Mouse (Mus musculus) myocyte (in vitro differentiated cells): ENCODE measurements around the gene Atp11a. TPM values are rescaled to one million over a fixed set of nuclear protein-coding genes. Genes with fewer than 3 reads are reported as not detected.

Experiments
- H3K27me3 ChIP-seq: one replicate; pipeline ENCODE4 v1.6.1; 2011; ENCODE audit not compliant: control insufficient read depth, insufficient read depth, insufficient read length
- H3K36me3 ChIP-seq: one replicate; pipeline ENCODE4 v1.6.1; 2011; ENCODE audit not compliant: control insufficient read depth, insufficient read depth
- H3K4me2 ChIP-seq: one replicate; pipeline ENCODE4 v1.6.1; 2011; ENCODE audit warnings: low read depth, control low read depth
- H3K4me3 ChIP-seq: one replicate; pipeline ENCODE4 v1.5.1; 2011; ENCODE audit warnings: mild to moderate bottlenecking, control low read depth, moderate library complexity
- H3K79me2 ChIP-seq: one replicate; pipeline ENCODE4 v1.6.1; 2011; ENCODE audit not compliant: control insufficient read depth, insufficient read depth
- H3ac ChIP-seq: one replicate; pipeline ENCODE4 v1.6.1; 2011; ENCODE audit not compliant: control insufficient read depth, insufficient read length
- CEBPB ChIP-seq: IDR thresholded peaks from 2 replicates; pipeline ENCODE4 v1.6.1; 2011; ENCODE audit warnings: mild to moderate bottlenecking, moderate library complexity; ENCODE audit not compliant: poor library complexity, insufficient read depth, severe bottlenecking
- E2F4 ChIP-seq: IDR thresholded peaks from one replicate; pipeline ENCODE4 v1.6.1; 2011; ENCODE audit warnings: mild to moderate bottlenecking, control low read depth, moderate library complexity; ENCODE audit not compliant: insufficient read depth
- MAX ChIP-seq: IDR thresholded peaks from one replicate; pipeline ENCODE4 v1.6.1; 2011; ENCODE audit warnings: low read depth, mild to moderate bottlenecking, control low read depth
- MYOD1 ChIP-seq, 3 experiments: IDR thresholded peaks; one replicate each; pipeline ENCODE4 v1.6.1; 2011; ENCODE audit warnings: control low read depth in 2 of 3, low read depth in 2 of 3, mild to moderate bottlenecking in 2 of 3, moderate library complexity in 1 of 3; ENCODE audit not compliant: insufficient read length in 2 of 3, control insufficient read depth in 1 of 3
- MYOG ChIP-seq, 3 experiments: IDR thresholded peaks; one replicate each; pipeline ENCODE4 v1.6.1; 2011; ENCODE audit warnings: control low read depth in 2 of 3, low read depth in 2 of 3, mild to moderate bottlenecking in 2 of 3; ENCODE audit not compliant: insufficient read length in 2 of 3, control insufficient read depth in 1 of 3, insufficient read depth in 1 of 3
- POLR2A ChIP-seq: IDR thresholded peaks from one replicate; pipeline ENCODE4 v1.6.1; 2011; ENCODE audit warnings: low read depth, mild to moderate bottlenecking, control low read depth, moderate library complexity; ENCODE audit not compliant: insufficient read length
- POLR2AphosphoS2 ChIP-seq: IDR thresholded peaks from one replicate; pipeline ENCODE4 v1.6.1; 2011; ENCODE audit warnings: low read depth, control low read depth; ENCODE audit not compliant: insufficient read length
- REST ChIP-seq: IDR thresholded peaks from one replicate; pipeline ENCODE4 v1.6.1; 2011; ENCODE audit warnings: mild to moderate bottlenecking, control low read depth, moderate library complexity; ENCODE audit not compliant: insufficient read depth, insufficient read length
- SRF ChIP-seq: IDR thresholded peaks from one replicate; pipeline ENCODE4 v1.6.1; 2011; ENCODE audit warnings: low read depth; ENCODE audit not compliant: control insufficient read depth, insufficient read length
- TCF12 ChIP-seq: IDR thresholded peaks from one replicate; pipeline ENCODE4 v1.6.1; 2011; ENCODE audit warnings: mild to moderate bottlenecking, control low read depth; ENCODE audit not compliant: poor library complexity, insufficient read depth, severe bottlenecking
- TCF3 ChIP-seq: IDR thresholded peaks from one replicate; pipeline ENCODE4 v1.6.1; 2011; ENCODE audit warnings: low read depth, control low read depth; ENCODE audit not compliant: insufficient read length
- USF1 ChIP-seq: IDR thresholded peaks from one replicate; pipeline ENCODE4 v1.6.1; 2011; ENCODE audit warnings: low read depth, mild to moderate bottlenecking, control low read depth, moderate library complexity
- polyA plus RNA-seq: library from polyadenylated mRNA; unstranded; fragments of >200 nt; fragmentation: generic; extraction: Trizol; gene quantifications from one replicate; pipeline ENCODE4 v1.2.1, GENCODE M21; 2012; ENCODE audit warnings: missing spikeins

The Atp11a gene
- 13.8 TPM for polyA plus RNA-seq

- H3ac ChIP-seq: peak within 1 kb of the TSS; percentile 82
- no peaks in the 10 kb centered on the region for H3K36me3 ChIP-seq
- peak within 1 kb of the TSS; percentile 37 for H3K4me3 ChIP-seq
- H3K27me3 ChIP-seq: no peaks in the 10 kb centered on the region
- no peaks in the 10 kb centered on the region for H3K79me2 ChIP-seq
- TF ChIP-seq REST (no peak), POLR2AphosphoS2 (peak; percentile 84), POLR2A (peak; percentile 93), USF1 (no peak), MAX (no peak), MYOD1 (IDR thresholded peaks at IDR 0.05; ENCODE audit: control insufficient read depth in 1 of 3, insufficient read length in 2 of 3, low read depth in 2 of 3) (no peak), MYOG (IDR thresholded peaks at IDR 0.05; ENCODE audit: control insufficient read depth in 1 of 3, insufficient read depth in 1 of 3, insufficient read length in 2 of 3, low read depth in 2 of 3) (peak in 1 of 3 experiments; percentile 23)
- peak within 1 kb of the TSS; percentile 80 for H3K4me2 ChIP-seq
Observed at GRCm38 (mm10) chr8:12756391-12757157, at the start of gene Atp11a. Gene Atp11a, plus strand, starts transcription at chr8:12757014.

GRCm38 (mm10) chr8:12711623-12712022 lies 45.2 kb upstream of the Atp11a start:
- peaks cover 54% of the 10 kb centered on the region for H3K27me3 ChIP-seq
- H3K79me2 ChIP-seq: no peaks in the 10 kb centered on the region
- no peak overlapping the region for H3K4me3 ChIP-seq
- no peak for TF ChIP-seq TCF12
- no peak for TF ChIP-seq MYOG (IDR thresholded peaks at IDR 0.05; ENCODE audit: control insufficient read depth in 1 of 3, insufficient read depth in 1 of 3, insufficient read length in 2 of 3, low read depth in 2 of 3)
- TF ChIP-seq SRF: no peak
- no peak for TF ChIP-seq REST
- TF ChIP-seq TCF3: no peak
- H3K4me2 ChIP-seq: no peak overlapping the region
- no peak overlapping the region for H3ac ChIP-seq
- H3K36me3 ChIP-seq: no peaks in the 10 kb centered on the region

GRCm38 (mm10) chr8:12715861-12716585 lies 40.8 kb upstream of the Atp11a start:
- Histone ChIP-seq H3K4me2 (no peak overlapping the region), H3ac (no peak overlapping the region), H3K79me2 (no peaks in the 10 kb centered on the region), H3K4me3 (no peak overlapping the region), H3K36me3 (no peaks in the 10 kb centered on the region), H3K27me3 (peaks cover 33% of the 10 kb centered on the region)
- TF ChIP-seq MAX (no peak), TCF12 (no peak), CEBPB (no peak), E2F4 (no peak), POLR2A (no peak), POLR2AphosphoS2 (no peak), MYOD1 (IDR thresholded peaks at IDR 0.05; ENCODE audit: control insufficient read depth in 1 of 3, insufficient read length in 2 of 3, low read depth in 2 of 3) (no peak), MYOG (IDR thresholded peaks at IDR 0.05; ENCODE audit: control insufficient read depth in 1 of 3, insufficient read depth in 1 of 3, insufficient read length in 2 of 3, low read depth in 2 of 3) (no peak), REST (no peak), USF1 (no peak), SRF (no peak), TCF3 (no peak)

- TF ChIP-seq SRF: no peak
- no peak for TF ChIP-seq REST
- no peak for TF ChIP-seq MAX
- no peak for TF ChIP-seq POLR2A
- H3K79me2 ChIP-seq: no peaks in the 10 kb centered on the region
- H3K36me3 ChIP-seq: no peaks in the 10 kb centered on the region
- H3K27me3 ChIP-seq: peaks cover 26% of the 10 kb centered on the region
- no peak overlapping the region for H3K4me3 ChIP-seq
- no peak overlapping the region for H3K4me2 ChIP-seq
- no peak overlapping the region for H3ac ChIP-seq
Observed at GRCm38 (mm10) chr8:12719091-12719490, 37.7 kb upstream of the Atp11a start.

- TF ChIP-seq E2F4 (no peak), POLR2AphosphoS2 (no peak), MAX (no peak), CEBPB (no peak), TCF12 (no peak), TCF3 (no peak), MYOG (IDR thresholded peaks at IDR 0.05; ENCODE audit: control insufficient read depth in 1 of 3, insufficient read depth in 1 of 3, insufficient read length in 2 of 3, low read depth in 2 of 3) (no peak), USF1 (no peak), POLR2A (no peak), REST (no peak), SRF (no peak), MYOD1 (IDR thresholded peaks at IDR 0.05; ENCODE audit: control insufficient read depth in 1 of 3, insufficient read length in 2 of 3, low read depth in 2 of 3) (no peak)
- Histone ChIP-seq H3ac (no peak overlapping the region), H3K4me2 (no peak overlapping the region), H3K79me2 (no peaks in the 10 kb centered on the region), H3K27me3 (peaks cover 5% of the 10 kb centered on the region), H3K4me3 (no peak overlapping the region), H3K36me3 (no peaks in the 10 kb centered on the region)
Observed at GRCm38 (mm10) chr8:12728644-12729043, 28.2 kb upstream of the Atp11a start.
